Mouse (Mus musculus): ENCODE measurements around the gene Cntnap3.
"Not testable (repeated sequence)": the region's sequence is repeated elsewhere in the genome, so short reads cannot be mapped to it uniquely, and the experiment has no call there.

The Cntnap3 gene

GRCm38 (mm10) chr13:64903585-64904208 is at the start of gene Cntnap3:
TSS of gene Cntnap3 (minus strand) at chr13:64903955.
- no peak for DNase-seq (ENCODE audit: low spot score in 2 of 2)

DNA sequence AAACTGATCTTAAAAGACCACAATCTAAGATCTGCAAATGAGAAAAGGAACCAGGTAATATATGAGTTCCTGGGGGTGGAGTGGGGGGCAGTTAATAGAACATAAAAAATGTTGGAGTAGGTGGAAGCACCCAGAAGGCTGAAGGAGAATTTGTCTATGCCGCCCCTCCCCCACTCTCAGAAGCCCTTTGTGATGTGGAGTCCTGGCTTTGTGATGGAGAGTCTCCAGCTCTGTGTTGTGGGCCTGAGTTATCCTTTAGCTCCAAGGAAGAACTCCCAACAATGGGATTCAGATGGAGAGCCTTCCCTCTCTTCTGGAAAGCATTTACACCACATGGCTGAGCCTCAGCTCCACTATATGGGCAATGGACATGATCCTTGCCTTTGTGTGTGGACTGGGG is 13.4 kb upstream of the Cntnap3 start, which contains the start of gene Spata31:
Gene Spata31, plus strand, starts transcription at position 216 of the 400 bp plus-strand sequence.
- no peak for DNase-seq (ENCODE audit: low spot score in 2 of 2)

- no peak for DNase-seq (ENCODE audit: low spot score in 2 of 2)
Measured at GRCm38 (mm10) chr13:64903132-64903531, 623 bp downstream of the Cntnap3 start.

DNA sequence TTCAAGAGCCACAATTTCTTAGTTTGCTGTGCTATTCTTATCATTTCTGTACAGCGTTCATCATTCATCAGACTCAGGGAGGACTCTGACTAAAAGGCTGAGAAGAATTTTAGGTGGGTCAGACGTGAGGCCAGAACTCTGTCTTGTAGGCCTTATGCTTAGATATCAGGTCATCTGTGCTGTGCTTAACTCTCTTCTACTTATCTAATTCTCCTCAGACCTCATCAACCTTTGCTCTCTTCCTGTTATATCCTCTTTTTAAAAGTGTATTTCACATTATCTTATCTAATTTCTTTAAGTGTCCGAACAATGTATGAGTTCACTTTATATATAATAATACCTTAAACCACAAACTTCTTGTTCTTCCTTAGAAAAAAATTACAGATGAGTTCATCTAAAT is 38.4 kb downstream of the Cntnap3 start:
- no peak for DNase-seq (ENCODE audit: low spot score in 2 of 2)

- not testable (repeated sequence) for DNase-seq (ENCODE audit: low spot score in 2 of 2)
Measured at GRCm38 (mm10) chr13:64824856-64825255, 78.9 kb downstream of the Cntnap3 start.

GRCm38 (mm10) chr13:64745383-64745782 is 158.4 kb downstream of the Cntnap3 start:
- no peak for DNase-seq (ENCODE audit: low spot score in 2 of 2)

- DNase-seq (ENCODE audit: low spot score in 2 of 2), result no peak
Measured at GRCm38 (mm10) chr13:64732244-64732643, 171.5 kb downstream of the Cntnap3 start.

GRCm38 (mm10) chr13:64716791-64717190 is 187.0 kb downstream of the Cntnap3 start:
- DNase-seq (ENCODE audit: low spot score in 2 of 2), result no peak

GRCm38 (mm10) chr13:64692463-64692862 is 211.3 kb downstream of the Cntnap3 start:
- no peak for DNase-seq (ENCODE audit: low spot score in 2 of 2)

All from spleen, postnatal 14 days (tissue).